Mouse (Mus musculus) C2C12 (cell line): ENCODE results near the gene Tmed2. TPM values are rescaled to one million over a fixed set of nuclear protein-coding genes. Genes with fewer than 3 reads are reported as not detected.

Experiments
- H3K27me3 ChIP-seq: one replicate; pipeline ENCODE4 v1.6.1; 2011; ENCODE audit not compliant: control insufficient read depth, insufficient read depth, insufficient read length
- H3K36me3 ChIP-seq: one replicate; pipeline ENCODE4 v1.6.1; 2011; ENCODE audit not compliant: control insufficient read depth, insufficient read depth
- H3K4me3 ChIP-seq: one replicate; pipeline ENCODE4 v1.5.1; 2011; ENCODE audit warnings: mild to moderate bottlenecking, control low read depth; ENCODE audit not compliant: poor library complexity, insufficient read depth, severe bottlenecking
- H3K79me2 ChIP-seq: one replicate; pipeline ENCODE4 v1.6.1; 2011; ENCODE audit not compliant: control insufficient read depth, insufficient read depth
- H3K79me3 ChIP-seq: one replicate; pipeline ENCODE4 v1.6.1; 2011; ENCODE audit warnings: low read depth, control low read depth
- H3ac ChIP-seq: one replicate; pipeline ENCODE3; 2011; ENCODE audit warnings: low read depth; ENCODE audit not compliant: control insufficient read depth, insufficient read length
- CEBPB ChIP-seq: IDR thresholded peaks from one replicate; pipeline ENCODE4 v1.6.1; 2011; ENCODE audit warnings: low read depth, mild to moderate bottlenecking, control low read depth, moderate library complexity
- CTCF ChIP-seq: IDR thresholded peaks from one replicate; pipeline ENCODE4 v1.5.1; 2011; ENCODE audit not compliant: control insufficient read depth, insufficient read depth, insufficient read length
- FOSL1 ChIP-seq: IDR thresholded peaks from one replicate; pipeline ENCODE4 v1.8.0; 2011; ENCODE audit warnings: mild to moderate bottlenecking, low read length; ENCODE audit not compliant: poor library complexity, insufficient read depth, severe bottlenecking
- MAX ChIP-seq: IDR thresholded peaks from one replicate; pipeline ENCODE4 v1.6.1; 2011; ENCODE audit warnings: mild to moderate bottlenecking, control low read depth
- MYOD1 ChIP-seq: IDR thresholded peaks from one replicate; pipeline ENCODE4 v1.6.1; 2011; ENCODE audit warnings: low read depth; ENCODE audit not compliant: control insufficient read depth, insufficient read length
- MYOG ChIP-seq: IDR thresholded peaks from one replicate; pipeline ENCODE4 v1.6.1; 2011; ENCODE audit not compliant: control insufficient read depth, insufficient read length; ENCODE audit errors: extremely low read depth
- USF1 ChIP-seq: IDR thresholded peaks from one replicate; pipeline ENCODE4 v1.6.1; 2011; ENCODE audit warnings: low read depth, mild to moderate bottlenecking, control low read depth, moderate library complexity
- polyA plus RNA-seq: library from polyadenylated mRNA; unstranded; fragments of >200 nt; fragmentation: generic; extraction: Trizol; gene quantifications from one replicate; pipeline ENCODE4 v1.2.1, GENCODE M21; 2012; ENCODE audit warnings: missing spikeins

The Tmed2 gene
- polyA plus RNA-seq, 1 experiment: 187 TPM

DNA sequence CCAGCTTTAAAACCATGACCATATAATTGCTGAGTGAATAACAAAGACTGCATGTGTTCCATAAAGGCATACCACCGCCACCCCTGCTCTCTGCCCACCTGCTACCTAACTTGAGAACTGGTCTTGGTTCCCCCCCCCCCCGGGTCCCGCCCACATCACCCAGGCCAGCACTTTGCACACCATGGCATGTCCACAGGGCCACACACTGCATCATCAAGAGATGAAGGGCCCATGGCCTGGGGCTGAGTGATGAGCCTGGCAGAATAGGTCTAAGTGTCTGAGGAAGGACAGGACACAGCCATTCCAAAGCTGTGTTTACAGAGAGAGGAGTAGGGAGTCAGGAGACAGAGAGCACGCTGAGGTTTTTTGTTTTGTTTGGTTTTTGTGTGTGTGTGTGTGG lies 12.1 kb upstream of the Tmed2 start:
- Histone ChIP-seq H3K4me3 (no peak overlapping the region), H3ac (no peak overlapping the region), H3K27me3 (no peaks in the 10 kb centered on the region), H3K79me3 (peaks cover 2% of the 10 kb centered on the region), H3K79me2 (no peaks in the 10 kb centered on the region), H3K36me3 (no peaks in the 10 kb centered on the region)
- TF ChIP-seq FOSL1: no peak
- no peak for TF ChIP-seq MYOD1
- TF ChIP-seq CTCF: no peak
- TF ChIP-seq MAX: no peak
- no peak for TF ChIP-seq USF1
- no peak for TF ChIP-seq CEBPB
- no peak for TF ChIP-seq MYOG

DNA sequence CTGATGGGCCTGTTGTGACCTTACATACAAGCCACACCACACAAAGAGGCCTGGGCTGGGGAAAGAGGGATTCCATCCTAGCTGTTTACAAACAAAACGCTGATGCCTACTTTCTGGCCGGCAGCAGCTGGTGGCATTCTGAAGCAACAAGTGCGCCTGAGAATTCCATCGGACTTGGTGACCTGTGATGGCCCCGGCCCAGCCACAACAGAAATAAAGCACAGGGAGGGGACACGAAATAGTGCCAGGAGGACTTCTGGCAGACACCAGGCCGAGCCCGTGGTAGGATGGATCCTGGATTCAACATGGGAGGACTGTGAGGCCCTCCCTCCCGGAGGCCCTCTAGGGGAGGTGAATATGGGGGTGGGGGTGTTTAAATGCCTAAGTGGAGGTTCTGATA lies 11.7 kb upstream of the Tmed2 start:
- Histone ChIP-seq H3K36me3 (no peaks in the 10 kb centered on the region), H3K4me3 (no peak overlapping the region), H3K79me2 (no peaks in the 10 kb centered on the region), H3K27me3 (no peaks in the 10 kb centered on the region), H3K79me3 (peaks cover 2% of the 10 kb centered on the region), H3ac (no peak overlapping the region)
- TF ChIP-seq CTCF: no peak
- no peak for TF ChIP-seq MYOD1
- no peak for TF ChIP-seq MAX
- no peak for TF ChIP-seq MYOG
- no peak for TF ChIP-seq CEBPB
- no peak for TF ChIP-seq USF1
- no peak for TF ChIP-seq FOSL1

DNA sequence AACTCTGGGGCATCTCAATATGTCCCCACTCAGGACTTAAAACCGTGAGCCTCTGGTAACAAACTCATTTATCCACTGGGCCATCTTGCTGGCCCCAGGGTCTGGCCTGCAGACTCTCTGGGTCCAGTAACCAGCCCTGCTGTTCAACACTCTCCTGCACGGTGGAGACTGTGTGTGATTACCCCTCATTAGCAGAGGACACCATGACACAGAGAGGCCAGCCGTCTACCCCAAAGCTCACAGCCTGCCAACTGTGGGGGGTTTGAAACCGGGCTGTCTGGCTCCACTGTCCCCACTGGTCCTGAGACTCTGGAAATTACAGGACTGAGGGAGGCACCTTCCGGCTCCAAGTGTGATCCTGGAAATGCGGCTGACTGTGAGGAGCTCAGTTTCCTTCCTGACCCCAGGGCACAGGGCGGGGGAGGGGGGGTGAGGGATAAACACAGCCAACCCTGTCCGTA lies 11.3 kb upstream of the Tmed2 start:
- TF ChIP-seq MYOG (no peak), CTCF (no peak), MAX (no peak), CEBPB (no peak), USF1 (no peak), FOSL1 (no peak), MYOD1 (no peak)
- Histone ChIP-seq H3ac (no peak overlapping the region), H3K4me3 (no peak overlapping the region), H3K27me3 (no peaks in the 10 kb centered on the region), H3K79me2 (no peaks in the 10 kb centered on the region), H3K79me3 (peaks cover 2% of the 10 kb centered on the region), H3K36me3 (no peaks in the 10 kb centered on the region)

DNA sequence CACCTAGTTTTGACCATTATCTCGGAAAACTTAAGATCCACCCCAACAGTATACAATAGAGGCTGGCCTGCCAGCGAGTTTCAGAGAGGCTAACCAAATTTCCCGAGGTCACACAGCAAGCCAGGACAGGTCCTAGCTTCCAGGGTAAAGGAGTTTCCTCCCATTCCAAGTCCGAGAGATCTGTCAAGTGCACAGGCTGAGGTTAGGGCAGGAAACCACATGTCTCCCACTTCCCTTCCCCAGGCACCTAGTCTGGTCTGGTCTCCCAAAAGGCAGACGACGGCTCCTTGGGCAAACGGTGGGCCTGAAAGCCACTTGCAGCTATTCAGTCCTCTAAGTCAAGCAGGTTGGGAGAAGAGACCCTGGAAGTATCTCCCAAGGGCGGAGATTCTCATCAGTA lies 10.8 kb upstream of the Tmed2 start:
- TF ChIP-seq MAX (no peak), CEBPB (no peak), MYOG (no peak), USF1 (no peak), FOSL1 (no peak), MYOD1 (no peak), CTCF (no peak)
- H3K79me3 ChIP-seq: peaks cover 2% of the 10 kb centered on the region
- no peaks in the 10 kb centered on the region for H3K79me2 ChIP-seq
- no peaks in the 10 kb centered on the region for H3K27me3 ChIP-seq
- no peak overlapping the region for H3K4me3 ChIP-seq
- no peak overlapping the region for H3ac ChIP-seq
- H3K36me3 ChIP-seq: no peaks in the 10 kb centered on the region

DNA sequence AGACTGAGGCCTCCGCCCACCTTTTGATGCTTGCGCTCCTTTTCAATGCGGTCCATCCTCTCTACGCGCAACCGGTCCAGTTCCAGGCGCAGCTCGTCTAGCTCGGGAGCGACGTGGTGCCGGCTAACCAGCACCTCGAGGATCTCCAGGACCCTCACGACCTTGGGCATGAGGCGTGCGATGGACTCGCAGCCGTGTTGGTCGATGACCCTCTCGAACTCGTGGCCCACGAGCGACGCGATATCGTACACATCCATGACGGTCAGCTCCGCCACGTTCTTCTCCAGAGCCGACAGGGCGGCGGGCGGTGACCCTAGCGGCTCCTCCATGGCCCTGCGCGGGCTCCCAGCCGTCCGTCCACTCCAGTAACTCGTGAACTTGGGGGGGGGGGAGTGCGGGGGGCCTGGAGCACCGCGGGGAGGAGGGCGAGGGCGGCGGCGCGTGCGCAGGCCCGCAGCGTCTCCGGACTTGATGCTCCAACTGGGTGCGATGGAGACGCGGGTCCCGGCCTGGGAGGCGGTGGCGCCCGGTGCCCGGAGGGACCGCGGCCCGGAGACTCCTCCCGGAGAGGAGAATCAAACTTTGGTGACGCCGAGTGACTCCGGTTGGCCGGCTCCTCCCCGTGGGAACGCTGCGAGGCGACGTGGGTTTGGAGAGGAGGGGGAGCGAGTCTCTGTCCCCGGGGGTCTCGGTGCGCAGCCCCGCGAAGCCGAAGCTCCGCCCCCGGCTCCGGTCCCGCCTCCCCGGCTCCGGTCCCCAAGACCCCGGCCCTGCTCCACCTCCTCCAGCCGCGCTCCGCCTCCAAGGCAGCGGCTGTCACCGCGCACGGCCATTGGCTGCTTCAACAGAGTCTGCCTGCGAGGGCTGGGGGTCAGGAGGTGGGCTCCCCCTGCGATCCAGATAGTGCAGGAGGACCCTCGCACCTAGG lies 9.6 kb upstream of the Tmed2 start, which contains the start of gene Rilpl1:
Gene Rilpl1 (minus strand): TSS at position 737 of the 928 bp plus-strand sequence.
- Histone ChIP-seq H3K36me3 (no peaks in the 10 kb centered on the region), H3ac (peak within 1 kb of the TSS; percentile 56), H3K4me3 (peak within 1 kb of the TSS; percentile 49), H3K79me3 (peaks cover 2% of the 10 kb centered on the region), H3K79me2 (no peaks in the 10 kb centered on the region), H3K27me3 (no peaks in the 10 kb centered on the region)
- no peak for TF ChIP-seq MAX
- TF ChIP-seq FOSL1: no peak
- no peak for TF ChIP-seq MYOG
- TF ChIP-seq CTCF: no peak
- TF ChIP-seq MYOD1: no peak
